Mouse (Mus musculus) neural tube, embryonic 15.5 days (tissue): ENCODE data around the gene Jchain. TPM values are rescaled to one million over a fixed set of nuclear protein-coding genes. Genes with fewer than 3 reads are reported as not detected.
"Not testable (repeated sequence)": the region's sequence is repeated elsewhere in the genome, so short reads cannot be mapped to it uniquely, and the experiment has no call there.

ENCODE experiments used
- ATAC-seq: fragments of 200-750 bp; cut with Nextera tagmentation; 2 replicates; pipeline ENCODE4 v1.8.0; 2017; ENCODE audit warnings: mild to moderate bottlenecking, moderate TSS enrichment, moderate library complexity; ENCODE audit not compliant: low FRiP score
- H3K27ac ChIP-seq: fragments of 300-500 bp; sonication (generic); replicated peaks from 2 replicates; pipeline ENCODE4 v1.5.1; 2015; ENCODE audit warnings: mild to moderate bottlenecking, inconsistent platforms
- H3K27me3 ChIP-seq: fragments of 300-500 bp; sonication (generic); replicated peaks from 2 replicates; pipeline ENCODE4 v1.6.1; 2015; ENCODE audit warnings: inconsistent platforms
- H3K36me3 ChIP-seq: fragments of 300-500 bp; sonication (generic); 2 replicates; pipeline ENCODE4 v1.6.1; 2015; ENCODE audit warnings: inconsistent platforms
- H3K4me1 ChIP-seq: fragments of 300-500 bp; sonication (generic); 2 replicates; pipeline ENCODE4 v1.6.1; 2015; ENCODE audit warnings: inconsistent platforms
- H3K4me2 ChIP-seq: fragments of 300-500 bp; sonication (generic); 2 replicates; pipeline ENCODE4 v1.6.1; 2015; ENCODE audit warnings: inconsistent platforms, mild to moderate bottlenecking, moderate library complexity
- H3K4me3 ChIP-seq: fragments of 300-500 bp; sonication (generic); replicated peaks from 2 replicates; pipeline ENCODE4 v1.5.1; 2015; ENCODE audit warnings: mild to moderate bottlenecking, inconsistent platforms
- H3K9ac ChIP-seq: fragments of 300-500 bp; sonication (generic); replicated peaks from 2 replicates; pipeline ENCODE4 v1.6.1; 2015; ENCODE audit warnings: mild to moderate bottlenecking, inconsistent platforms
- H3K9me3 ChIP-seq: fragments of 300-500 bp; sonication (generic); replicated peaks from 2 replicates; pipeline ENCODE4 v1.6.1; 2016; ENCODE audit warnings: inconsistent platforms
- WGBS: fragments of 180-500 bp; shearing (Covaris S2); methylation state at CpG from one replicate; pipeline ENCODE4 v1.1.7; 2015; ENCODE audit warnings: mixed read lengths; 5-methylcytosine and 5-hydroxymethylcytosine counted together
- polyA plus RNA-seq: library from polyadenylated mRNA; unstranded; fragments of >200 nt; fragmentation: Nextera tagmentation; extraction: Ambion mirVana; gene quantifications from 2 replicates; pipeline ENCODE4 v1.2.1, GENCODE M21; 2015

The Jchain gene
- polyA plus RNA-seq, 1 experiment from 2014 or later = 0.26 TPM

DNA sequence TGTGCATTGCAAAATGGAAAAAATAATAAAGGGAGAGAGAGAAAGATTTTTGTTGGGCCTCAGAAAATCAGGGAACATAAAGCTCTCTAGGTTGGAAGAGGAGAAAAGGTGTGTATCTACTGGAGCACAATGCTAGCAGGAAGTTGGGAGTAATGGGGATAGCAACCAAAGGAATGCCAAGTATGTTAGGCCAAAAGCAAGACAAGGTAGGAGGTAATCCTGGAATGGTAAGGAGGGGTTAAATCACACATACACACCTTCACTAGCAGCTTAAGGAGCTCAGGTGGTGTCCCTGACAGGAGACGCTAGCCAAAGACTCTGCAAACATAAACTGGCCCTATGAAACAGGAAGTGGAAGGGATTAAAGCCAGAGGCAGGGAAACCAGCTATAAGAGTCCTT is 31.3 kb upstream of the Jchain start:
- Histone ChIP-seq H3K4me2 (no peak overlapping the region), H3K9ac (no peak overlapping the region), H3K36me3 (no peaks in the 10 kb centered on the region), H3K9me3 (no peaks in the 10 kb centered on the region), H3K27me3 (no peaks in the 10 kb centered on the region), H3K4me1 (peaks cover 30% of the 10 kb centered on the region), H3K27ac (no peak overlapping the region), H3K4me3 (no peak overlapping the region)
- ATAC-seq = no peak
- WGBS = 53% methylated on average over 1 of the region's 1 CpGs

DNA sequence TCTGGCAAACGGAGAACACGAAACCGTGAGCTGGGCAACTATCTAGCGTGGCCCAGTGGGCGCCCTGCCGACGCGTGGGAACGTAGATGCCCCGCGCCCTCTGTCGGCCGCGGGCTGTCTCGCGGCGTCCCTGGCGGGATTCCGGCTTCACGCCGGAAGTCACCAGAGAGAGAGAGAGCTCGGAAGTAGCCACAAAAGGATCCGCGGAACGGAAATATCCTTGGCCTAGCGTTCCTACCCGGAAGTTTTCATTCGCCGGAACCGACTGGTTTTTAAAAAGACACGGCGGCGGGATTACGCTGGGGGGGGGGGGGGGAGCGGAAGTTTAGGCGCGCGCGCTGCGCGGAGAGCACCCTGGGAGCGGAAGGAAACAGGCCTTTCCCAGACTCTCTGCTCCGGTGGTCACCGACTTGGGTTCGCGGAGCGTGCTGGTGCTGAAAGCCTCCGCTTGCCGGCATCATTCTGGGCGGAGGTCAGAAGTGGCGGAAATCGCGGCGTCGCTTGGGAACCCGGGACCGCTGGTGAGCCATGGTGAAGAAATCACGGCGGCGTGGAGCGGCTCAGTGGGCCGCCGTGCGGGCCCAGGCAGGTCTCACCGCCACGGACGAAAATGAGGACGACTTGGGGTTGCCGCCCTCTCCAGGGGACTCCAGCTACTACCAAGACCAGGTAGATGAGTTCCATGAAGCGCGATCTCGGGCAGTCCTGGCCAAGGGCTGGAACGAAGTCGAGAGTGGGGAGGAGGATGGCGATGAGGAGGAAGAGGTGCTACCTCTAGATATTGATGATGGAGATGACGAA is 26.6 kb upstream of the Jchain start, which contains the start of gene Utp3:
Gene Utp3, plus strand, starts transcription at position 377 of the 801 bp plus-strand sequence.
- H3K4me3 ChIP-seq = peak within 1 kb of the TSS; percentile 91
- WGBS = under 1% methylated on average over 72 of the region's 76 CpGs
- H3K9ac ChIP-seq = peak within 1 kb of the TSS; percentile 89
- H3K27me3 ChIP-seq = no peaks in the 10 kb centered on the region
- no peaks in the 10 kb centered on the region for H3K36me3 ChIP-seq
- ATAC-seq = peak; percentile 96
- H3K9me3 ChIP-seq = no peaks in the 10 kb centered on the region
- peaks cover 31% of the 10 kb centered on the region for H3K4me1 ChIP-seq
- peak within 1 kb of the TSS; percentile 87 for H3K27ac ChIP-seq
- peak within 1 kb of the TSS; percentile 95 for H3K4me2 ChIP-seq

DNA sequence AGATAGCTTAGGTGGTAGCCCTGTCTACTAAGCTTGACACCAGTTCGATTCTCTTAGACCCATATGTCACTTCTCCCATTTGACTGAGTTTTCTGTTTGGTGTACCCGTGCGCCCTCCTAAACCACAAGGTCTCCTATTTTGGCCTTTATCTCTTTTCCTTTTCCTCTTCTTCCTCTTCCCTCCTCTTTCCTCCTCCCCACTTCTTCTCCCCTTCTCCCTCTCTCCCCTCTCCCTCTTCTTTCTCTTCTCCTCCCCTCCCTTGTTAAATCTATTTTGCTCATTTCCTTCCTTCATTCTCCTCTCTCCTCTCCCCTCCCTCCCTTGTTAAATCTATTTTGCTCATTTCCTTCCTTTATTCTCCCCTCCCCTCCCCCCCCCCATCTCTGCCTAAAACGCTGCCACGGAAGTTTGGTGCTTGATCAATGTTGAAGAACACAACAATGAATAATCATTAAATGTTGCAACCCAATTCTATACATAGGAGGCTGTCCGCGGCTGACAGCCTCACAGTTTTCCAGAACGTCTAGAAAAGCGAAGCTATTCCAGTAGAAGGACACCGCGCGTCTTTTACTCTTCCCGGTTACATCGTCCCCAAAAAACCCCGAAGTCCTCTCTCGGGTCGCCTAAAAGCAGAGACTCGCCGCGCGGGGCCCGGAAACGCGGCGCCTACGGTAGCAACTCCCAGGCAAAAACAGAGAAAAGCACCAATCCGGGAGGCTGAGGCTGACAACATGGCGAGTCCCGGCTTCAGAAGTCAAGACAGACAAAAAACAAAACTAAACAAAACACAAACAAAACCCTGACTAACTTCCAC is 25.8 kb upstream of the Jchain start:
- Histone ChIP-seq H3K27me3 (no peaks in the 10 kb centered on the region), H3K4me1 (peaks cover 31% of the 10 kb centered on the region), H3K9ac (peak overlapping the region; percentile 52), H3K4me3 (peak overlapping the region; percentile 91), H3K27ac (peak overlapping the region; percentile 84), H3K9me3 (no peaks in the 10 kb centered on the region), H3K36me3 (no peaks in the 10 kb centered on the region), H3K4me2 (peak overlapping the region; percentile 61)
- peak; percentile 72 for ATAC-seq
- WGBS = 8% methylated on average over 29 of the region's 29 CpGs

DNA sequence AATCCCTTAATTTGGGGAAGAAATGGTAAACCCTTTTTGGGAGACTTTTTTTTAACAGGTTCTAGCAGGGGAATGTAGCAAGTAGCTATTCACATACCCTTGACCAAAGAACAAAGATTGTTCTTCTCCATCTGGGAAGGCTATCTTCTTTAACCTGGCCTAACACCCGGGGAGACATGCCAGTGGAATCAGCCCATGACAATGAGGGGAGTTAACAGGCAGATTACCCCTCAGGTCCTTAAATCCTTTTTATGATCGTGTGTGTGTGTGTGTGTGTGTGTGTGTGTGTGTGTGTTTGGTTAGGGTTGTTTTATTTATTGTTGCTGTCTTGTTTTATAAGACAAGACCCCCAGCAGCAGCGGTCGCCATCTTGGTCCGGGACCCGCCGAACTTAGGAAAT is 17.8 kb upstream of the Jchain start:
- 89% methylated on average over 7 of the region's 7 CpGs for WGBS
- ATAC-seq = no peak
- Histone ChIP-seq H3K4me1 (no peaks in the 10 kb centered on the region), H3K4me2 (no peak overlapping the region), H3K9ac (no peak overlapping the region), H3K27me3 (no peaks in the 10 kb centered on the region), H3K4me3 (no peak overlapping the region), H3K36me3 (no peaks in the 10 kb centered on the region), H3K9me3 (no peaks in the 10 kb centered on the region), H3K27ac (no peak overlapping the region)

GRCm38 (mm10) chr5:88544411-88544810 is 16.7 kb upstream of the Jchain start:
- H3K4me2 ChIP-seq, H3K36me3 ChIP-seq, H3K9me3 ChIP-seq, H3K9ac ChIP-seq, H3K27me3 ChIP-seq, H3K4me1 ChIP-seq, H3K4me3 ChIP-seq, ATAC-seq, H3K27ac ChIP-seq: not testable (repeated sequence)
- WGBS = 100% methylated on average over 1 of the region's 1 CpGs

- no peak overlapping the region for H3K9ac ChIP-seq
- no peak overlapping the region for H3K27ac ChIP-seq
- H3K36me3 ChIP-seq = no peaks in the 10 kb centered on the region
- peak; percentile 74; the same call in 1 of the 2 replicates for ATAC-seq
- no peaks in the 10 kb centered on the region for H3K4me1 ChIP-seq
- WGBS = 60% methylated on average over 5 of the region's 5 CpGs
- no peak overlapping the region for H3K4me2 ChIP-seq
- H3K4me3 ChIP-seq = no peak overlapping the region
- no peaks in the 10 kb centered on the region for H3K9me3 ChIP-seq
- H3K27me3 ChIP-seq = no peaks in the 10 kb centered on the region
These were observed 15.1 kb upstream of the Jchain start for GRCm38 (mm10) chr5:88542651-88543282.

GRCm38 (mm10) chr5:88540845-88541244 is 13.2 kb upstream of the Jchain start:
- no peaks in the 10 kb centered on the region for H3K4me1 ChIP-seq
- no peak overlapping the region for H3K4me3 ChIP-seq
- no peak overlapping the region for H3K9ac ChIP-seq
- no peaks in the 10 kb centered on the region for H3K27me3 ChIP-seq
- no peak overlapping the region for H3K4me2 ChIP-seq
- H3K9me3 ChIP-seq = no peaks in the 10 kb centered on the region
- no peaks in the 10 kb centered on the region for H3K36me3 ChIP-seq
- H3K27ac ChIP-seq = no peak overlapping the region
- no peak for ATAC-seq

DNA sequence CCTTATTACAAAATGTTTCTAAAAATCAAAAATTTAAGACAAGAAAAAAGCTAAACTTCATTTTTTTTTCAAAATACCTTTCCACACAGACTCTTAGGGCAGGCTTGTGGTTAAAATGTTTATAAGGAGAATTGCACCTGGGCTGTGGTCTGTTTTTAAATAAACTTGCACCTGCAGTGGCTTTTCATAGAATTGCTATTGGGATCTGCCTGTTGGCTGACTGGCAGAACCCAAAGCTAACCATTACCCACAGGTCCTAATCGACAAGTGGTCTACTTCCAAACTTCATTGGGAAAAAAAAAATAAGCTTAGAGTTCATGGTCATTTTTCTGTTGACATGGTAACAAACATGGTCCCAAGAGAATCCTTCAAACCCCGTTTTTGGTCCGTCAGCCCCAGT is 7.0 kb upstream of the Jchain start:
- Histone ChIP-seq H3K27me3 (no peaks in the 10 kb centered on the region), H3K4me3 (no peak overlapping the region), H3K4me1 (no peaks in the 10 kb centered on the region), H3K36me3 (no peaks in the 10 kb centered on the region), H3K27ac (no peak overlapping the region), H3K4me2 (no peak overlapping the region), H3K9me3 (no peaks in the 10 kb centered on the region), H3K9ac (no peak overlapping the region)
- ATAC-seq = no peak
- 68% methylated on average over 3 of the region's 3 CpGs for WGBS

DNA sequence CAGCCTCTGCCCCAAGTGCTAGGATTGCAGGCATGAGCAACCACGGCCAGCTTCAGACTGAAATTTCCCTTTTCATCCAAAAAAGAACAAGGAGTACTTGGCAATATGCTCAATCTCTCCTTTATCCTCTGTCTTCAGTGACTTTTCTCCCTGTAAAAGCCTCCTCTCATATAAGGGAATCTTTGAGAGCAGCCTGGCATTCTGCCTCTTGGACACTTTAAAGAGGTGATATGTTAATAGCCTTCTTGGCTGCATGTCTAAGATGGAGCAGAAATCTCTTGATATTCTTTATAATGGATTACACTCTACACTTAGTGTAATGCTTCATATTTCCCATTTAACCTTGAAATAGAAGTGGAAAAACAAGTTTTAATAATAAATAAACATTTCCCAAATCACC is 3.2 kb upstream of the Jchain start:
- 74% methylated on average over 1 of the region's 1 CpGs for WGBS
- H3K27ac ChIP-seq = no peak overlapping the region
- no peaks in the 10 kb centered on the region for H3K36me3 ChIP-seq
- H3K9me3 ChIP-seq = no peaks in the 10 kb centered on the region
- H3K4me1 ChIP-seq = no peaks in the 10 kb centered on the region
- no peak overlapping the region for H3K4me2 ChIP-seq
- no peaks in the 10 kb centered on the region for H3K27me3 ChIP-seq
- H3K9ac ChIP-seq = no peak overlapping the region
- no peak overlapping the region for H3K4me3 ChIP-seq
- ATAC-seq = no peak

GRCm38 (mm10) chr5:88519232-88519631 is 8.5 kb downstream of the Jchain start:
- Histone ChIP-seq H3K4me1 (no peaks in the 10 kb centered on the region), H3K4me3 (no peak overlapping the region), H3K27me3 (no peaks in the 10 kb centered on the region), H3K27ac (no peak overlapping the region), H3K9ac (no peak overlapping the region), H3K36me3 (no peaks in the 10 kb centered on the region), H3K9me3 (no peaks in the 10 kb centered on the region), H3K4me2 (no peak overlapping the region)
- ATAC-seq = peak; percentile 78; the same call in 1 of the 2 replicates
- WGBS = 3% methylated on average over 2 of the region's 2 CpGs

DNA sequence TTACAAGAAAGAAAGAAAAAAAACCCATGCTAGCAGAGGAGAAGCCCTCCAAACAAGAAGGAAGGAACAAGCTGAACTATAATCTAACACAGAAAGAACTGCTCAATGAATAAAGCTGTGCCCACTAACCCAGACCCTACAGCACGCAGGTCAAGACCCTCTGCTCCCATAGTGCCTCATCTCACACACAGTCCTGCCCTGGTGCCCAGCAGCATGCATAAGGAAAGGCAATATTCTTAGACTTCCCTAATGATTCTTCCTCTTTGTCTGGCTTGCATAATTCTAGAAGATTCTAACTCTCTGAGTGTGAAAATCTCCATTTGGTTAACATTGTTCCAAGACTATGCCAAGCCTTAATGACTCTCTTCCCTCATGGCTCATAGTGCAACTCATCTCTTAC is 18.7 kb downstream of the Jchain start:
- Histone ChIP-seq H3K4me2 (no peak overlapping the region), H3K4me3 (no peak overlapping the region), H3K27ac (no peak overlapping the region), H3K36me3 (no peaks in the 10 kb centered on the region), H3K4me1 (no peaks in the 10 kb centered on the region), H3K9ac (no peak overlapping the region), H3K27me3 (no peaks in the 10 kb centered on the region), H3K9me3 (no peaks in the 10 kb centered on the region)
- 83% methylated on average over 1 of the region's 1 CpGs for WGBS
- ATAC-seq = no peak
